Mouse (Mus musculus) limb, embryonic 12.5 days (tissue): ENCODE measurements around the gene Uaca. TPM values are rescaled to one million over a fixed set of nuclear protein-coding genes. Genes with fewer than 3 reads are reported as not detected.

Experiments
- ATAC-seq: fragments of 200-750 bp; cut with Nextera tagmentation; 2 replicates; pipeline ENCODE4 v1.8.0; 2017; ENCODE audit warnings: low read depth, moderate TSS enrichment; ENCODE audit not compliant: insufficient number of reproducible peaks, insufficient read depth, low FRiP score, low TSS enrichment
- H3K27ac ChIP-seq: fragments of 300-500 bp; sonication (generic); 2 replicates; pipeline ENCODE4 v1.5.1; 2016; ENCODE audit warnings: mild to moderate bottlenecking, moderate library complexity
- H3K27me3 ChIP-seq: fragments of 300-500 bp; sonication (generic); 2 replicates; pipeline ENCODE4 v1.6.1; 2016; ENCODE audit warnings: mild to moderate bottlenecking, moderate library complexity
- H3K36me3 ChIP-seq: fragments of 300-500 bp; sonication (generic); 2 replicates; pipeline ENCODE4 v1.6.1; 2016; ENCODE audit warnings: mild to moderate bottlenecking, moderate library complexity
- H3K4me1 ChIP-seq: fragments of 300-500 bp; sonication (generic); replicated peaks from 2 replicates; pipeline ENCODE4 v1.6.1; 2016
- H3K4me2 ChIP-seq: fragments of 300-500 bp; sonication (generic); 2 replicates; pipeline ENCODE4 v1.6.1; 2016; ENCODE audit warnings: mild to moderate bottlenecking, moderate library complexity
- H3K4me3 ChIP-seq: fragments of 300-500 bp; sonication (generic); replicated peaks from 2 replicates; pipeline ENCODE4 v1.5.1; 2016; ENCODE audit warnings: mild to moderate bottlenecking
- H3K9ac ChIP-seq: fragments of 300-500 bp; sonication (generic); replicated peaks from 2 replicates; pipeline ENCODE4 v1.6.1; 2016; ENCODE audit warnings: mild to moderate bottlenecking, moderate library complexity
- H3K9me3 ChIP-seq: fragments of 300-500 bp; sonication (generic); 2 replicates; pipeline ENCODE4 v1.6.1; 2016; ENCODE audit warnings: mild to moderate bottlenecking, moderate library complexity
- WGBS: fragments of 180-500 bp; shearing (Covaris S2); methylation state at CpG from one replicate; pipeline ENCODE4 v1.1.7; 2016; 5-methylcytosine and 5-hydroxymethylcytosine counted together
- polyA plus RNA-seq: library from polyadenylated mRNA; unstranded; fragments of >200 nt; fragmentation: Nextera tagmentation; extraction: Ambion mirVana; gene quantifications from 2 replicates; pipeline ENCODE4 v1.2.1, GENCODE M21; 2016

Uaca gene
- polyA plus RNA-seq, 1 experiment from 2014 or later = 28.0 TPM

DNA sequence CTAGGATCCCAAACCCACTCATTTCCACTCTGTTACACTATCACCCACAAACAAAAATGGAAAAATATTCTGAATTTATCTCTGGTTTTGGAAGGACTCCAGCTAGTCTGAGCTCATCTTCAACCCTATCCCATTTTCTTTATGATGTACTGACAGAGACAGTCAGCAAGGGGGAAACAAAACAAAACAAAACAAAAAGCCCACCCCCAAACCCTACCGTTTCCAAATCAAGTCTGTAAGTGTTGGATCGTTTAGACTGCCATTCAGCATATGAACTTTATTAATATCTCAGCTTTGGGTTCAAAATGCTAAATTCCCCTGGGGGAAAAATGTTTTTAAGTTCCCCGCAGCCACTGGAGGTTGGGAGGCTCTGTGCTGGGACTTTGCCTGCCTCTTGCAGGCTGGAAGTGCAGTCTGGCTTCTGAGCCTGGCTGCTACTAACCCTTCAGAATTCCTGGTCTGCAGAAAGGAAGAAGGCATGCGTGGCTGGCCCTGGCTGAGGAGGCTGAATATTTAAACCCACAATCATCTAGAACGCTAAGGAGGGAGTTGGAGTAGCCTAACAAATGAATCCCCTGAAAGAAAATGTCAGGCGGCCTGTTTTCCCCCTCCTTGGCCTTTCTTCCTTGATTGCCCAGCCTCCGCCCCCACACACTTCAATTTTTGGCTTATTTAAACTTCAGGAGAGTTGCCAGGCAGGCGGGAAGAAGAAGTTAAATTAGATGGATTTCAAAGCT, 125.8 kb downstream of the Uaca start:
- no peak overlapping the region for H3K9ac ChIP-seq
- no peaks in the 10 kb centered on the region for H3K9me3 ChIP-seq
- H3K27ac ChIP-seq = peak overlapping the region; percentile 57
- H3K36me3 ChIP-seq = no peaks in the 10 kb centered on the region
- ATAC-seq = no peak
- no peak overlapping the region for H3K4me2 ChIP-seq
- WGBS = 38% methylated on average over 8 of the region's 8 CpGs
- peaks cover 4% of the 10 kb centered on the region for H3K27me3 ChIP-seq
- no peak overlapping the region for H3K4me3 ChIP-seq
- H3K4me1 ChIP-seq = peaks cover 25% of the 10 kb centered on the region

- WGBS = 50% methylated on average over 10 of the region's 10 CpGs
- Histone ChIP-seq H3K27me3 (peaks cover 4% of the 10 kb centered on the region), H3K36me3 (no peaks in the 10 kb centered on the region), H3K27ac (peak overlapping the region; percentile 57), H3K4me3 (no peak overlapping the region), H3K4me2 (no peak overlapping the region), H3K9ac (no peak overlapping the region), H3K9me3 (no peaks in the 10 kb centered on the region), H3K4me1 (peaks cover 30% of the 10 kb centered on the region)
- ATAC-seq = no peak
Measured at GRCm38 (mm10) chr9:60920673-60921062, 126.3 kb downstream of the Uaca start.

- Histone ChIP-seq H3K9me3 (no peaks in the 10 kb centered on the region), H3K4me1 (peaks cover 36% of the 10 kb centered on the region)
- ATAC-seq = no peak
Measured at GRCm38 (mm10) chr9:60921287-60921686, 126.9 kb downstream of the Uaca start.

DNA sequence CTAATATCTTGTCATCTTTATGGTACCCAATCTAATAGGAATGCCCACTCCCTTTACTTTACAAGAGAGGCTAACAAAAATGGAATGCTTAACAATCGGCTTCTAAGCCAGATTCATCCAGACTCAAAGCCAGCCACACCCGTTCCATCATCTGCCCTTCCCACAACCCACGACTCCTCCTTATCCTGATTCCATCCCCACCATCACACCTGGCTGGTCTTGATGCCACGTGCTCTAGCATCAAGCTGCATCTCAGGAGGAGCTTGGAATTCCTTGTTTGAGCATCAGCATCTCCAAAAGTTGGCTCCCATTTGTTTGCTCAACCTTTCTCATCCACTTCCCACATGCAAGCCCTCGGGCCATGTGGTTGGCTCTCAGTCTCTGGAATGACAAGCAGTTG, 127.5 kb downstream of the Uaca start:
- H3K4me2 ChIP-seq = no peak overlapping the region
- H3K36me3 ChIP-seq = no peaks in the 10 kb centered on the region
- H3K4me3 ChIP-seq = no peak overlapping the region
- no peak for ATAC-seq
- peaks cover 4% of the 10 kb centered on the region for H3K27me3 ChIP-seq
- no peak overlapping the region for H3K27ac ChIP-seq
- H3K9ac ChIP-seq = no peak overlapping the region
- WGBS = 84% methylated on average over 5 of the region's 5 CpGs
- no peaks in the 10 kb centered on the region for H3K9me3 ChIP-seq
- H3K4me1 ChIP-seq = peaks cover 42% of the 10 kb centered on the region

More at GRCm38 (mm10) chr9:60921287-60921686, 126.9 kb downstream of the Uaca start:
- Histone ChIP-seq H3K27ac (no peak overlapping the region), H3K4me2 (no peak overlapping the region), H3K36me3 (no peaks in the 10 kb centered on the region), H3K9ac (no peak overlapping the region), H3K4me3 (no peak overlapping the region), H3K27me3 (peaks cover 4% of the 10 kb centered on the region)
- WGBS = 96% methylated on average over 4 of the region's 4 CpGs

DNA sequence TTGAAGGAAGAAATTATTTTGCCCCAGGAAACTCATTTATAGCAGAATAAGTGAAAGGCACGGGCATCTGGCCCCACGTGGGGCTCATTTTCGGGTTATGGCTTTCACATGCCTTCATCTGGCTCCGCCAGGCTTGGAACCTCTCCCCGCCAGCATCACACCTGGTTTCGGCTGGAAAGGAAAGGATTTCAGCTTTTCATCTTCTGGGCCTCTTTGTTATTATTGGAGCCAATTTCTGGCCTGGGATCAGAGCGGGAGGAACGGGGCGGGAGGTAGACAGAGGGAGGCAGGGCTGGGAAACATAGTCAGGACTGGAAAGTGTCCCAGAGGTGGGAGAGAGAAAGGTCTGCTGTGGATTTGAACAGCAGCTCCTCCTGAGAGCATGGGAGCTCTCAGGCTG, 132.0 kb downstream of the Uaca start:
- H3K27me3 ChIP-seq = peaks cover 4% of the 10 kb centered on the region; the same call in 1 of the 2 replicates
- peak overlapping the region; percentile 26; the same call in 1 of the 2 replicates for H3K4me2 ChIP-seq
- 14% methylated on average over 9 of the region's 9 CpGs for WGBS
- no peaks in the 10 kb centered on the region for H3K36me3 ChIP-seq
- no peaks in the 10 kb centered on the region for H3K9me3 ChIP-seq
- no peak overlapping the region for H3K4me3 ChIP-seq
- peaks cover 36% of the 10 kb centered on the region for H3K4me1 ChIP-seq
- no peak overlapping the region for H3K9ac ChIP-seq
- H3K27ac ChIP-seq = peak overlapping the region; percentile 89
- peak; percentile 67; the same call in 1 of the 2 replicates for ATAC-seq

DNA sequence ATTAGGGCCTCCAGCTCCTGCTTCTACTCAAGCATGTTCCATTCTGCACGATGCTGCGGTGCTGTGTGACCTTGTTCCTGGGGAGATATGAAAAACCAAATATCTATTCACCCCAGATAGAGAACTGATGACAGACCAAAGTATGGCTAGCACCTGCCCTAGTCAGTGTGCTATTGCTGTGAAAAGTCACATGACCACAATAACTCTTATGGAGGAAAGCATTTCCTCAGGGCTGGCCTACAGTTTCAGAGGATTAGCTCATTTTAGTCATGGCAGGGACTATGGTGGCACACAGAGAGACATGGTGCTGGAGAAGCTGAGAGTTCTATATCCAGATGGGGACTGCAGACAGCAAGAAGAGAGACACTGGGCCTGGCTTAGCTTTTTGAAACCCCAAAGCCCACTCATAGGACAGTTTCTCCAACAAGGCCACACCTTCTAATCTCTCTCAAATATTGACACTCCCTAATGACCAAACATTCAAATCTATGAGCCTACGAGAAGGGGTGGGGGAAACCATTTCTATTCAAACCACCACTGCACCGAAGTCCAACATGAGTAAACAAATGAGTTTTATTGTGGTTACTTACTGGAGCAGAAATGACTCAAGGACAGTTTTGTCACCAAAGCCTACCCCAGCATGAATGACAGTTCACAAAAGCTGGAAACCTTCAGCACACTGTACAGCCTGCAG, 135.1 kb downstream of the Uaca start:
- H3K4me1 ChIP-seq = peaks cover 36% of the 10 kb centered on the region
- H3K27me3 ChIP-seq = no peaks in the 10 kb centered on the region; the same call in 1 of the 2 replicates
- WGBS = 90% methylated on average over 4 of the region's 4 CpGs
- ATAC-seq = no peak
- no peak overlapping the region for H3K4me3 ChIP-seq
- no peaks in the 10 kb centered on the region for H3K9me3 ChIP-seq
- no peak overlapping the region for H3K9ac ChIP-seq
- H3K27ac ChIP-seq = no peak overlapping the region
- no peaks in the 10 kb centered on the region for H3K36me3 ChIP-seq
- no peak overlapping the region for H3K4me2 ChIP-seq

Other genes starting within 250 kb of the Uaca start
- gene Lrrc49, start 106.4 kb upstream of the Uaca start, polyA plus RNA-seq = 20.3 and 21.7 TPM in 2 replicates
- 3.0 and 3.7 TPM in 2 replicates for gene Larp6, start 81.6 kb upstream of the Uaca start, polyA plus RNA-seq